Mouse (Mus musculus) C2C12 (cell line): ENCODE measurements around the gene Shisal2b.

Source experiments
- CTCF ChIP-seq: IDR thresholded peaks from one replicate; pipeline ENCODE4 v1.5.1; 2011; ENCODE audit not compliant: control insufficient read depth, insufficient read depth, insufficient read length
- FOSL1 ChIP-seq: IDR thresholded peaks from one replicate; pipeline ENCODE4 v1.8.0; 2011; ENCODE audit warnings: mild to moderate bottlenecking, low read length; ENCODE audit not compliant: poor library complexity, insufficient read depth, severe bottlenecking
- MAX ChIP-seq: IDR thresholded peaks from one replicate; pipeline ENCODE4 v1.6.1; 2011; ENCODE audit warnings: mild to moderate bottlenecking, control low read depth
- MYOD1 ChIP-seq: IDR thresholded peaks from one replicate; pipeline ENCODE4 v1.6.1; 2011; ENCODE audit warnings: low read depth; ENCODE audit not compliant: control insufficient read depth, insufficient read length
- USF1 ChIP-seq: IDR thresholded peaks from one replicate; pipeline ENCODE4 v1.6.1; 2011; ENCODE audit warnings: low read depth, mild to moderate bottlenecking, control low read depth, moderate library complexity

DNA sequence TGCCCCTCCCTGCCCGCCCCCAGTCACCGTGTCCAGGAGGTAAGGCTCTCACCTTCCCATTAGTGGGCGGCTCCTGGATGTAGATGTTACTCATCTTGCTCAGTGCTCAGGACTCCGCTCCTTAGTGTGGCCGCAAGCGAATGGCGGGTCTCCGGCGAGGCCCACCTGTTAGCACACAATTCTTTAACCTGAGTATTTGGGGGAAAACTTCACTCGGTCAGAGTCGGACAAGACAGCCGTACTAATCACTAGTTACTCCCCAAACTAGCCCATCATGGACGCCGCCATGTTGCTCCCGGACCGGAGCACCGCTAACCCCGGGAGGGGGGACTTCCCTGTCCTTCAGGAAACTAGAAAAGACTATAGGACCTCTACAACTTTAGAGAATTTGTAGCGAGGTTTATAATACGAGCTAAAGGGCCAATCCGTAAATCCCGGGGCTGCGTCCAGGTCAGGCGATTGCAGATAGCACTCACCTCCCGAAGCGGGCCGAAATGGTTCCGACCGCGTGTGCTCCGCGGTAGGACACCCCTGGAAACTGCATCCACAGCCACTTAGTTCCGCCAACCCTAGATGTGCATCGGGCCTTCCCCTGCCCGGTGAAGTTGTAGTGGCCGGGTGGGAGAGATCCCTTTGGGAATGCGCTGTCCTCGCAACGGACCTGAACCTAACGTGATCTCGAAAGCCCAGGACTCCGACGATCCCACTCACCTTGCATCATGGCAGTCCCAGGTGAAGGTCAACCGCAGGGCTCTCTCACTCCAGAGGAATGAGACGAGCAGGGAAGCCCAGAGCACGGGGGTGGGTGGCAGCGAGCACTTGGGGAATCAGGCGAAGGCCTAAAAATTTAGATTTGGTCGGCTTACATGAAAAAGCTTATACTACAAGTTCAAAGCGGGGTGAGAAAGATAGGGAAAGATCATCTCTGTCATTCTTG lies 46.8 kb downstream of the Shisal2b start, which contains the start of gene Cwc27:
- TF ChIP-seq CTCF (no peak), USF1 (no peak), MYOD1 (no peak), MAX (peak; percentile 74), FOSL1 (no peak)
